Mouse (Mus musculus) small intestine, adult 2 months (tissue): ENCODE data around the gene Ccnt2. TPM values are rescaled to one million over a fixed set of nuclear protein-coding genes. Genes with fewer than 3 reads are reported as not detected.

Experiments used
- H3K27ac ChIP-seq: fragments of 200-500 bp; 2 replicates; pipeline ENCODE4 v1.5.1; 2012; ENCODE audit warnings: low read depth, low read length, control low read depth, inconsistent platforms; ENCODE audit not compliant: insufficient read depth
- H3K27me3 ChIP-seq: fragments of 200-500 bp; 2 replicates; pipeline ENCODE4 v1.6.1; 2012; ENCODE audit warnings: mild to moderate bottlenecking, moderate library complexity, low read length, inconsistent platforms; ENCODE audit not compliant: control insufficient read depth, insufficient read depth
- H3K36me3 ChIP-seq: fragments of 200-500 bp; 2 replicates; pipeline ENCODE4 v1.6.1; 2012; ENCODE audit warnings: mild to moderate bottlenecking, low read length, control low read depth, inconsistent platforms; ENCODE audit not compliant: control insufficient read depth, insufficient read depth
- H3K4me1 ChIP-seq: fragments of 200-500 bp; 2 replicates; pipeline ENCODE4 v1.6.1; 2012; ENCODE audit warnings: low read length, inconsistent platforms, mixed read lengths; ENCODE audit not compliant: control insufficient read depth, insufficient read depth, insufficient read length
- H3K4me3 ChIP-seq: fragments of 200-500 bp; 2 replicates; pipeline ENCODE4 v1.5.1; 2012; ENCODE audit warnings: low read depth, mild to moderate bottlenecking, control low read depth, inconsistent platforms, low read length, moderate library complexity
- CTCF ChIP-seq: fragments of 200-500 bp; IDR thresholded peaks from 2 replicates; pipeline ENCODE4 v1.5.1; 2012; ENCODE audit warnings: low read depth, mild to moderate bottlenecking, control low read depth, inconsistent platforms, low read length, moderate library complexity, mixed read lengths; ENCODE audit not compliant: insufficient replicate concordance, insufficient read length; ENCODE audit errors: extremely low read depth
- POLR2A ChIP-seq: fragments of 200-500 bp; IDR thresholded peaks from 2 replicates; pipeline ENCODE4 v1.6.1; 2012; ENCODE audit warnings: low read depth, mild to moderate bottlenecking, control low read depth, inconsistent platforms, low read length, moderate library complexity
- WGBS: fragments of 180-500 bp; shearing (Covaris S2); methylation state at CpG from one replicate; pipeline ENCODE4 v1.1.7; 2018; 5-methylcytosine and 5-hydroxymethylcytosine counted together
- polyA plus RNA-seq: library from polyadenylated mRNA; depleted of rRNA; stranded (reverse); fragments of >200 nt; gene quantifications from 2 replicates; pipeline ENCODE4 v1.2.3, GENCODE M21; 2012; rRNA removed

The Ccnt2 gene
- polyA plus RNA-seq, 1 experiment = 8.3 TPM

DNA sequence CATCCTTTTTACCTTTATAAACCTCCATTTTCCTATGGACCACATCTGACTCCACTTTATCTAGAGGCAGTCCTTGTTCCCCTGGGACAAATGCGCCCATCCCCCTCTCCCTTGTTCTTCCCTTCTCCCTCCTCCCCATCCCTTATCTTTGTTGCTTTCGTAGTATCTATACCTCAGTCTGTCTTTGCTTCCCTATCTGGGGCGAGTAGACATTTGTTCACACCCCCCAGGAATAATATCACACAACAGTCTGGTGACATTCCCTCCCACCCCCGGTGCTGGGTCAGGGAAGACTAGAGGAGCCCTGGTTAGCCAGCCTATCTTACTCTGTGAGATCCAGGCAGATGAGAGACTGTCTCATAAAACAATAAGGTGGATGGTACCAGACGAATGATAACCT lies 71.5 kb downstream of the Ccnt2 start:
- no peak overlapping the region for H3K27ac ChIP-seq
- TF ChIP-seq CTCF (no peak), POLR2A (no peak)
- no peaks in the 10 kb centered on the region for H3K36me3 ChIP-seq
- no peaks in the 10 kb centered on the region for H3K4me1 ChIP-seq
- 78% methylated on average over 5 of the region's 5 CpGs for WGBS
- H3K4me3 ChIP-seq = no peak overlapping the region
- no peaks in the 10 kb centered on the region for H3K27me3 ChIP-seq

- no peak overlapping the region for H3K4me3 ChIP-seq
- 63% methylated on average over 7 of the region's 7 CpGs for WGBS
- H3K27me3 ChIP-seq = no peaks in the 10 kb centered on the region
- TF ChIP-seq POLR2A (no peak), CTCF (no peak)
- no peaks in the 10 kb centered on the region for H3K4me1 ChIP-seq
- no peaks in the 10 kb centered on the region for H3K36me3 ChIP-seq
- no peak overlapping the region for H3K27ac ChIP-seq
These were observed 76.2 kb downstream of the Ccnt2 start for GRCm38 (mm10) chr1:127850075-127850610.

DNA sequence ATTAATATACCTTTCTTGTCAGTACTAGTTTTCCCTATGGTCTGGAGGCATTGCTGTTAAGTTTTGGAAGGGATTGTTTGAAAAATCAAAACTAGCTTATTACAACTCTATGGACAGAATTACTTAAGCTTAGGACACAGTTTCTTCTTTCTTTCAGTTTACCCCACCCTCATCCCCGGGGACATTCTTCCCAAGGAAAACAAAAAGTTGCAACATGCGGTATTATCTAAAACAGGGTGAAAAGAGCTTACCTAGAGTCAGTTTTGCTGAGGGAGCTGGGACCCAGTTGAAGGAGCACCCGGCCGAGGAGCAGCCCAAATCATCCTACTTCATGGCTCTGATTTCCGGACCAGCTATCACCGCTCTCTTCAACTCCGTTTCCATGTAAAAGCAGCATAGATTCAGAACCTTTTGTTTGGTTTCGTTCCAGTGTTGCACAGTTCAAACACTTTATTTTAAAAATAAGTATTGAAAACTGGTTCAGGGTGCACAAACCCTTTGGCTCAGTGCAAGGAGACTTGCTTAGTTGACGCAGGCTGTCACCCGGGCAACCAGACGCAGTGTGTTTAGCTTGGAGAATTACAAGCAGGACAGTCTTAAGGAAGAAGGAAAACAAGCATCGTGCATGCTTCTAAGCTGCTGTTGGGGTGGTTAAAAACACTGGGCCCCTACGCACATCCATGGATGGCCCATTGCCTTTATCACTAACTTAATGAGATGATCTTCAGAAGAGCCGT lies 80.7 kb downstream of the Ccnt2 start, which contains the start of gene Map3k19:
Gene Map3k19, minus strand, starts transcription at position 546 of the 737 bp plus-strand sequence.
- TF ChIP-seq CTCF (no peak), POLR2A (no peak)
- no peak within 1 kb of the TSS for H3K4me3 ChIP-seq
- H3K27me3 ChIP-seq = no peaks in the 10 kb centered on the region
- H3K4me1 ChIP-seq = no peaks in the 10 kb centered on the region
- no peak within 1 kb of the TSS for H3K27ac ChIP-seq
- H3K36me3 ChIP-seq = no peaks in the 10 kb centered on the region
- WGBS = 66% methylated on average over 14 of the region's 14 CpGs

Other genes starting within 250 kb of the Ccnt2 start
- 0.47 and 1.0 TPM in 2 replicates for gene Tmem163, start 94.6 kb upstream of the Ccnt2 start, polyA plus RNA-seq
- gene Acmsd, start 44.8 kb upstream of the Ccnt2 start, polyA plus RNA-seq = not detected in 2 replicates
- 0.08 TPM in 1 of 2 replicates, not detected in the other for gene Map3k19, start 80.9 kb downstream of the Ccnt2 start, polyA plus RNA-seq
- 7.3 and 14.6 TPM in 2 replicates for gene Rab3gap1, start 94.6 kb downstream of the Ccnt2 start, polyA plus RNA-seq